Mouse (Mus musculus): ENCODE results near the gene Gm5460.

The Gm5460 gene

DNA sequence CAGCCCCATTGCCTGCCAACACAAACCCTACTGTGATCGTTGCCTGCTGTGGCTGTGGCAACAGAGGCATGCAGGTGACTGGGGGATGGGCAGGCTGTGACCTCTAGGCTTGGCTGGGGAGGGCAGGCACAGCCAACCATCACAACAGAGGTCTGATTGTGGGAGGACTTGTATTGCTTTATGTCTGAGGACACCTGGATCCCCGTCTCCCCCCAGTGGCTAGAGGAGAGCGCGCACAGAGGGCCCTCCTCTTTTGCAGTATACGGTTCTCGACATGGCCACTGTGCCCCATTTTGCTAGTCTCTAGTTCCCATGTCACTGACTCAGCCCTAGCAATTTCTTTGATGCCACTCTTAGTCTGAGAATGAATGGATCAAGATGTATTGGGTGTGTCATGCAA is 55.1 kb downstream of the Gm5460 start:
- in situ Hi-C loops (cut with MboI; ENCODE audit: low sequenced_read_pairs), result no loop called here

DNA sequence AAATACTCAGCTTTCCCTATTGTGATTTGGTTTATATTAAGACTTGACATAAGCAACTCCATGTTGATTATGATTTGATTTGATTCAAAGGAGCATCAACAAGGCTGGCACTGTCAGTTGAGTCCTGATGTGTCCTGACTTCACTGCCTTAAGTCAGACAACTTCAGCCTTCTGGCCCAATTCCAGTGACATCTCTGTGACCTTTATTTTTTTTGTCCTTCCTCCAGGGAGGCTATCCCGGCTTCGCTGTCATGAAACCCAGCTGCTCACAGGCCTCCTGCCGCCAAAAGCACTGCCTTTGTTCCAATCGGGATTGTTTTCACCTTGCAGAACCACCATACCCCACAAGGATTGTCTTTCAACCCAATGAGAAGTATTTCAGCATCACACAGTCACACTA is 58.8 kb downstream of the Gm5460 start:
- in situ Hi-C loops (cut with MboI; ENCODE audit: low sequenced_read_pairs), result loop anchor here (25.0 kb wide), 2 partner anchors 287 to 487 kb away; partner anchors contain the start of genes Fam25c and Sncg

DNA sequence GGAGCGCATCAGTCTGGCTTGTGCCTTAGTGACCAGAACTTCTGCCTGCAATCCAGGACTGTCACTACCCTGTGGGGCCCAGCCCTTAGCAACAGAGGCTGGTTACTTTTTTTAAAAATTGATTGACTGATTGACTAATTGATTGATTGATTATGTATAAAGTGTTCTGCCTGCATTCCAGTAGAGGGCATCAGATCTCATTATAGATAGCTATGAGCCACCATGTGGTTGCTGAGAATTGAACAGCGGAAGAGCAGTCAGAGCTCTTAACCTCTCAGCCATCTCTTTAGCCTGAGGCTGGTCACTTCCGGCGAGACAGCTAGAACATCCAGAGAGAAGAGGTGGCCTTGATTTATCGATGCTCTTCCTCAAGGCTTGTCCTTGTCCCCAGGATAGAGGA is 60.7 kb downstream of the Gm5460 start:
- in situ Hi-C loops (cut with MboI; ENCODE audit: low sequenced_read_pairs), result loop anchor here (25.0 kb wide), 2 partner anchors 285 to 485 kb away; partner anchors contain the start of genes Fam25c and Sncg

DNA sequence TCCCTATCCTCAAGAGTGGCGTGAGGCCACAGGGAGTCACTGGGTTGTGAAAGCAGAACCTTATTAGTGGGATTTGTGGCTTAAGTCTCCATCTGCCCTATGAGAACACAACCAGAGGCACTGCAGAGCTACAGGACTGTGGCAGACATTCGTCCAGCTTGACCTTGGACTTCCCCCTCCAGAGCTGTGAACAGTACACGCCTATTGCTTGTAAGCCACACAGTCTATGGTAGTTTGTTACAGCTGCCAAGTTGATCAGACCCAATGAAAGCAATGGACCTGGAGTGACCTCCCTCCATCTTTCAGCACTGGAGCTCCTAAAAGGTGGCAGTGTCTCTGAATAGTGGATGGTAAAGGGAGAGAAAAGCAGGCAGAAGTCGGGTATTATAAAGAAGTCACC is 61.7 kb downstream of the Gm5460 start:
- in situ Hi-C loops (cut with MboI; ENCODE audit: low sequenced_read_pairs), result loop anchor here (25.0 kb wide), 2 partner anchors 284 to 484 kb away; partner anchors contain the start of genes Fam25c and Sncg

DNA sequence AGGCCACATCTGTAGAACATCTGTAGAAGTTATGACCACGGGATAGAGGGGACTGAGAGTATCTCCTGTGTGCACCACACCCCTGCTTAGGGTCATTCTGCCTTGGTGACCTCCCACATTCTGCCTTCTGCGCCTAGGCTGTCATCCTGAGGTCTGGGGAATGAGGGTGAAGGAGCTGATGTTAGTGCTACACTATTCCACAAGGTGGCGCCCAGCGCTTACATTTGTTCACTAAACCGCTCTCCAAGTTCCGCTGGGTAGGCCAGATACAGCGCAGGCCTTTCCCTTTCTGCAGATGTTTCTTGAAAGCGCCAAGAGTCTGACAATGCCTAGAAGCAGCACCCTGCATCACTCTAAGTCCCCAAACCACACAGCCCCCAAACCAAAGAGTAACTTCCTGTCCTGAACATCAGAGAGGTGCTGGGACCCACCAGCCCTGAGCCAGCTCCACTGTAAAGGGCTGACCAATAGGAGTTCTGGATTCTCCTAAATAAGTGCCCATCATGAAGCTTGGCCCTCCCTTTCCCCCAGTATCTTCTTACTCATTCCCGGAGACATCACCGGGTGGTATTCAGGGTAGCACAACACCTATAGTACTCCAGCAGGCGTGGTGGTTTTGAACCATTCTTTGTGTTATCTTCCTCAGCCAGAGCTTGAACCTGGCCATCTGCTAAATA is 63.9 kb downstream of the Gm5460 start:
- in situ Hi-C loops (cut with MboI; ENCODE audit: low sequenced_read_pairs), result loop anchor here (25.0 kb wide), 2 partner anchors 282 to 482 kb away; partner anchors contain the start of genes Fam25c and Sncg

DNA sequence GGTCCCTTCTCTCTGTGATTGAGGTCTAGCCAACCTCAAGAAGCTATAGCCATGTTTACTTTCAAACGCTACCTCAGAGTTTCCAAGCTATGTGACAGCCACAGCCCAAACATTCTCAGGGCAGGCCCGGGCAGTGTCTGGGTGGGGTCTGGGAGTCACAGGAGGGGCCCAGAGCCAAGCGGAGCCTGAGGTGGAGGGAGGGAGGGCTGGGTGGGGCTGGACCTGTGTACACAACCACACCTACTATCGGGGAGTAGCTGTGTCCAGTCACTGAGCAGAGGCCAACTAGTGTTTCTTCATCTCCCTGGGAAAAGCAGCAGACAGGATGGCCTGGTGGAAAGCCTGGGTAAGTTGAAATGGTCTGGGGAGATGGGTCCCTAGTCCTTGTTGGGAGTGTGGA is 69.2 kb downstream of the Gm5460 start, which contains the start of gene Anxa8:
TSS of gene Anxa8 (plus strand) at position 251 of the 400 bp plus-strand sequence.
- in situ Hi-C loops (cut with MboI; ENCODE audit: low sequenced_read_pairs), result loop anchor here (25.0 kb wide), 2 partner anchors 277 to 477 kb away; partner anchors contain the start of genes Fam25c and Sncg

DNA sequence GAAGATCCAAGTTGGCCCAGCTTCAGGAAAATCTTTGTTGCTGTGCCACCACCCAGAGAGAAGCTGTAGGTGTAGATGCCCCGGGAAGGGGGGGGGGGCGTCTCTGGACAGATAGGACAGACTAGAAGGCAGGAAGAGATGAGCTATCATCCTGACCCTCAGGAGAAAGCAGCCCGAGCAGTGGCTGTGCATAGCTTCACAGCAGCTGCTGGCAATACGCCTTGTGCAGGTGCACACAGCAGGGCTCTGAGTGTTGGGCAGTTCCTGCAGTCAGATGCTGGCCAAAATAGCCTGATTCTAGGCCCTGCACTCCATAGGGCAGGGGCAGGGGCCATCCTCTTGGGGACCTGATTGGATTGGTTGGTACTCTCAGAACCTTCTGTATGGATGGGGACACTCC is 70.2 kb downstream of the Gm5460 start:
- in situ Hi-C loops (cut with MboI; ENCODE audit: low sequenced_read_pairs), result loop anchor here (25.0 kb wide), 2 partner anchors 275 to 475 kb away; partner anchors contain the start of genes Fam25c and Sncg

DNA sequence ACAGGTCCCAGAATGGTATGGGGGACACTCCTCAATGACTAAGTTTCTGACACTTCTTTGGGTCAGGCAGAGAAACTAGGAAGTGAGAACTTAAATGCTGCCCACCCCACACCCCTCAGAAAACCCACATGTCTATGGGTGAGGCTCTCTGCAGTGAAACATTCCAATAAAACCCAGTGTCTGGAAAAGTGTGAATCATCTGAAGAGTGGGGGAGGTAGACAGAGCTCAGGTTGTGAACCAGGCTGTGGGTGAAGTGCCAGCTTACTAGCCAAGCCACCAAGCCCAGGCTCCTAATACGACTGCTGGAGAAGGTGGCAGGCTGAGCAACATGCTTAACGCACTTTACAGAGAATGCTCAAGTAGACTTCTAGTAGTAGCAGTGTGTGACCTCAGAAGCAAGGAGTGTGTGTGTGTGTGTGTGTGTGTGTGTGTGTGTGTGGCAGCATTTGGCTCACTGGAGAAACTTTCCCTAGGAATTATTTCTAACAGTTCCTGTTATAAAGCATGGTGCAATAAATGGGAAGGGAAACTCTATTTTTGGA is 71.4 kb downstream of the Gm5460 start:
- in situ Hi-C loops (cut with MboI; ENCODE audit: low sequenced_read_pairs), result loop anchor here (25.0 kb wide), 2 partner anchors 274 to 474 kb away; partner anchors contain the start of genes Fam25c and Sncg

DNA sequence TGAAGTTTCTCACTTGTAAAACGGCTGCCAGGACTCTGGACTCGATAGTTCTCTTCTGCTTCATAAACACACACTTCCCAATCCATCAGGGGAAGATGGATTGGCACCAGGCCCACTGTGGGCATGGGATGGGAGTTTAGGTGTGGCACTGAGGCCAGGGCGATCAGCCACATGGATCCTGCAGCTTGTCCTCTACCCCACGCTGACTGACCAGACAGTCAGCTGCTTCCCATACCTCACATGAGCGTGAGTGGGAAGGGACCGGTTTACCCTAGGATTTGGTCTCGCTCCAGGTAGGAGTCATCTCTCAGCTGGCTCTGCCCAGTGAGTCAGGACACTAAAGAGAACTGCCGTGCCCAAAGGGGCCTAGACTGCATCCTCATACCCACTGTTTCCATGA is 73.2 kb downstream of the Gm5460 start:
- in situ Hi-C loops (cut with MboI; ENCODE audit: low sequenced_read_pairs), result loop anchor here (25.0 kb wide), 2 partner anchors 273 to 473 kb away; partner anchors contain the start of genes Fam25c and Sncg

DNA sequence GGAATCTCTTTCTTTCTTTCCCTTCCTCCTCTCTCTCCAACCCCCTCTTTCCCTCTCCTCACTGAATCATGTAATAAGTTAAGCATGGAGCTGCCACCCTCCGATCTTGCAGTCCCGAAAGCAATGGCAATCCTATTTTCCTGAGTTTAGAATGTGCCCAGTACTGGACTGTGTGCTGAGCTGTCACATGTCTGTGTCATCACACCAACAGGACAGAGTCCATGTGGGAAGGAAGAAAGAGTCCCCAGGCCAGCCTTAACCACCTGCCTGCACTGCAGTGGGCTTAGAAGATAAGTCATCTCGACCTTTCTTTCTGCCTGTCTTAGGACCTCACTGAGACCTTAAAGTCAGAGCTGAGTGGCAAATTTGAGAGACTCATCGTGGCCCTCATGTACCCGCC is 74.9 kb downstream of the Gm5460 start:
- in situ Hi-C loops (cut with MboI; ENCODE audit: low sequenced_read_pairs), result loop anchor here (25.0 kb wide), 2 partner anchors 271 to 471 kb away; partner anchors contain the start of genes Fam25c and Sncg

DNA sequence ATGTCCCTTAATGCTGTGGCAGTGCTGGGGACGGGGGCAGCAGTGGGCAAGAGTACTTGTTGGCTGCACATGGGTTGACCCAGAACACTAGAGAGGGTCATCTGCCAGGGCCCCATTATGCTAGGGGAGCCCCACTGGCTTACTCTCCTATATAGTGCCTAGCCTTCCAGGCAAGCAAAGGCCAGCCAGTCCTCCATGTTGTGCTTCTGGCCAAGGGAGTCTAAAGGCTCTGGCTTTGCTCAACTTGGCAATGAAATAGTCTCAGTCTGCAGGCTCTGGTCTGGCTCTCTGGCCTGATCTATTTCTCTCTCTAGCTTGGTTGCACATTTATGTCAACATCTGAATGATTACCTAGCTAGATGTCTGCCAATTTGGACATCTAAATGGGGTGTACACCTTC is 76.3 kb downstream of the Gm5460 start:
- in situ Hi-C loops (cut with MboI; ENCODE audit: low sequenced_read_pairs), result loop anchor here (25.0 kb wide), 2 partner anchors 269 to 469 kb away; partner anchors contain the start of genes Fam25c and Sncg

DNA sequence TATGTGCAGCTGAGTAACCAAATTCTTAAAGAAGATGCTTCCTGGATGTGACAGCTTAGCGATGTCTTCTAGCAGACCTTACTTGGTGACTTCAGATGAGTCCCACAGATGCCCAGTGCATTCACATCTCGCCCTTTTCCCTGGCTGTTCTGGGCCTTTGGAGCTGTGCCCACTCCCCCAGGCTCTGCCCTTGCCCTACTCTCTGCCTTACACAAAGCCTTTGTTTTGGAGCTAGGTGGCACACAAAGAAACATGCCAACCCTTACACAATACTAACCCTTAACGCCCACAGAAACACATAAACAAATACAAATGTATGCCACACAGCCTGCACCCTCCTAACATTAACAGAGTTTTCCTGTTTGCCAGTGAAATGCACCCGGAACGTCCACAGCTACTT is 79.6 kb downstream of the Gm5460 start:
- in situ Hi-C loops (cut with MboI; ENCODE audit: low sequenced_read_pairs), result loop anchor here (25.0 kb wide), 2 partner anchors 266 to 466 kb away; partner anchors contain the start of genes Fam25c and Sncg
